In the genomic region with DNA sequence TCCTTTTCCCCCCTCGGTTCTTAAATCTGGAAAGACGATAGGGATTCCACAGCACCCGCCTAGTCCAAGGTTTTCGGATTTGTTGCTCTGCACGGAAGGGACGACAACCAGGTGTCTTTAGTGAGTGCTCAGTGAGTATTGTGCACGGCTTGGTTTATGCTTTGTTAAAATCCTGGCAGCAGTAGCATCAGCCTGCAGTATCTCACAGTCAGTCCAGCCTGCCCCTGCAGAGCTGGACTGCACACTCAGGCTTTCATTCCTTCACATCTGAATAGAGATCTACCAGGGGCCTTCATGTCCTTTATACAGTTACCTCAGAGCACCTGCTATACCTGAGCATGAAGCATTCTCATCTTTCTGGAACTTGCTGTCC, we compare ENCODE assay signal across 7 mouse cellular contexts. TPM values are rescaled to one million over a fixed set of nuclear protein-coding genes. Genes with fewer than 3 reads are reported as not detected.
DNase-seq lines count a peak whose midpoint lies in the region; ATAC-seq lines count a peak whose summit lies in the region.

No protein-coding gene starts in this region.

- H3K4me1 ChIP-seq in liver, embryonic 11.5 days (replicated peaks; ENCODE audit: control insufficient read depth, insufficient read depth, low read length): peaks cover 6% of the 10 kb centered on the region
- H3K4me1 ChIP-seq in stomach, embryonic 16.5 days (ENCODE audit: control insufficient read depth, insufficient read depth, low read length): peaks cover 13% of the 10 kb centered on the region

- peak; percentile 11 for DNase-seq in ovary, postnatal 10 days (ENCODE audit: low spot score)
- no peak for DNase-seq in ovary, adult 18-20 months (ENCODE audit: low spot score)
- DNase-seq in liver, embryonic 11.5 days (ENCODE audit: low spot score): no peak
- DNase-seq in right cerebral cortex, postnatal 36 days (ENCODE audit: low spot score in 2 of 2): no peak
- DNase-seq in layer of hippocampus, postnatal 14 days (ENCODE audit: low spot score in 2 of 2): no peak

- WGBS in liver, embryonic 11.5 days: under 1% methylated on average over 7 of the region's 7 CpGs
- WGBS in stomach, embryonic 16.5 days: 0% methylated on average over 7 of the region's 7 CpGs

- peak overlapping the region; percentile 77 for H3K9ac ChIP-seq in liver, embryonic 11.5 days (ENCODE audit: low read depth, low read length)
- peak overlapping the region; percentile 81 for H3K9ac ChIP-seq in stomach, embryonic 16.5 days (ENCODE audit: low read length)

- peak overlapping the region; percentile 79 for H3K4me3 ChIP-seq in liver, embryonic 11.5 days (ENCODE audit: low read depth, low read length)
- H3K4me3 ChIP-seq in stomach, embryonic 16.5 days (replicated peaks; ENCODE audit: low read length): peak overlapping the region; percentile 73

- peak; percentile 43 for ATAC-seq in erythroid progenitor cell, adult 5-6 weeks (replicated peaks; ENCODE audit: low FRiP score, poor library complexity, severe bottlenecking)
- peak; percentile 51 for ATAC-seq in liver, embryonic 11.5 days (replicated peaks; ENCODE audit: low FRiP score)
- ATAC-seq in stomach, embryonic 16.5 days (ENCODE audit: insufficient read depth, low FRiP score): peak; percentile 14; the same call in 1 of the 2 replicates

- no peaks in the 10 kb centered on the region for H3K36me3 ChIP-seq in liver, embryonic 11.5 days (ENCODE audit: control insufficient read depth, insufficient read depth, low read length)
- H3K36me3 ChIP-seq in stomach, embryonic 16.5 days (ENCODE audit: control insufficient read depth, insufficient read depth, low read length): no peaks in the 10 kb centered on the region

- peak overlapping the region; percentile 91 for H3K4me2 ChIP-seq in liver, embryonic 11.5 days
- H3K4me2 ChIP-seq in stomach, embryonic 16.5 days (ENCODE audit: low read depth, low read length): peak overlapping the region; percentile 66

- H3K9me3 ChIP-seq in liver, embryonic 11.5 days (ENCODE audit: control insufficient read depth, low read length): no peaks in the 10 kb centered on the region
- no peaks in the 10 kb centered on the region for H3K9me3 ChIP-seq in stomach, embryonic 16.5 days (replicated peaks; ENCODE audit: control insufficient read depth, low read length)

- no peak overlapping the region for H3K27ac ChIP-seq in liver, embryonic 11.5 days (ENCODE audit: low read depth, low read length)
- no peak overlapping the region for H3K27ac ChIP-seq in stomach, embryonic 16.5 days (ENCODE audit: low read length)

- no peaks in the 10 kb centered on the region for H3K27me3 ChIP-seq in liver, embryonic 11.5 days (replicated peaks; ENCODE audit: control insufficient read depth, insufficient read depth, low read length)
- no peaks in the 10 kb centered on the region for H3K27me3 ChIP-seq in stomach, embryonic 16.5 days (ENCODE audit: control insufficient read depth, insufficient read depth, low read length)

RNA-seq across cellular contexts. Expression of gene Ppt1, which starts 0.3 kb away (rescaled TPM):
- total RNA-seq in erythroid progenitor cell, adult 5-6 weeks (2015; ENCODE audit: low replicate concordance): 15.1 and 39.3 TPM in 2 replicates
- 6.9 and 12.6 TPM in 2 replicates for total RNA-seq in erythroid progenitor cell, adult 5-6 weeks (2017; ENCODE audit: low replicate concordance)
- 42.9 and 44.5 TPM in 2 replicates for polyA plus RNA-seq in liver, embryonic 11.5 days (2014; fragmentation: Nextera tagmentation; extraction: Ambion mirVana)
- polyA plus RNA-seq in stomach, embryonic 16.5 days (2015; fragmentation: Nextera tagmentation; extraction: Ambion mirVana): 79.3 and 90.6 TPM in 2 replicates
- 10 to 100 TPM; 81.0 to 86.8 TPM for total RNA-seq in layer of hippocampus, postnatal 14 days (2021)

RNA-seq across cellular contexts. Expression of gene Cap1, which starts 49.5 kb away (rescaled TPM):
- 80.5 and 81.8 TPM in 2 replicates for total RNA-seq in erythroid progenitor cell, adult 5-6 weeks (2015; ENCODE audit: low replicate concordance)
- total RNA-seq in erythroid progenitor cell, adult 5-6 weeks (2017; ENCODE audit: low replicate concordance): 71.2 and 81.2 TPM in 2 replicates
- polyA plus RNA-seq in liver, embryonic 11.5 days (2014; fragmentation: Nextera tagmentation; extraction: Ambion mirVana): 52.2 and 56.5 TPM in 2 replicates
- 75.1 and 99.6 TPM in 2 replicates for polyA plus RNA-seq in stomach, embryonic 16.5 days (2015; fragmentation: Nextera tagmentation; extraction: Ambion mirVana)
- total RNA-seq in layer of hippocampus, postnatal 14 days (2021): 100 to 1,000 TPM; 231 to 249 TPM
